Mouse (Mus musculus) neural tube, embryonic 15.5 days (tissue): ENCODE measurements around the gene Phtf1. TPM values are rescaled to one million over a fixed set of nuclear protein-coding genes. Genes with fewer than 3 reads are reported as not detected.

Source experiments
- ATAC-seq: fragments of 200-750 bp; cut with Nextera tagmentation; 2 replicates; pipeline ENCODE4 v1.8.0; 2017; ENCODE audit warnings: mild to moderate bottlenecking, moderate TSS enrichment, moderate library complexity; ENCODE audit not compliant: low FRiP score
- H3K27ac ChIP-seq: fragments of 300-500 bp; sonication (generic); replicated peaks from 2 replicates; pipeline ENCODE4 v1.5.1; 2015; ENCODE audit warnings: mild to moderate bottlenecking, inconsistent platforms
- H3K27me3 ChIP-seq: fragments of 300-500 bp; sonication (generic); replicated peaks from 2 replicates; pipeline ENCODE4 v1.6.1; 2015; ENCODE audit warnings: inconsistent platforms
- H3K36me3 ChIP-seq: fragments of 300-500 bp; sonication (generic); 2 replicates; pipeline ENCODE4 v1.6.1; 2015; ENCODE audit warnings: inconsistent platforms
- H3K4me1 ChIP-seq: fragments of 300-500 bp; sonication (generic); 2 replicates; pipeline ENCODE4 v1.6.1; 2015; ENCODE audit warnings: inconsistent platforms
- H3K4me2 ChIP-seq: fragments of 300-500 bp; sonication (generic); 2 replicates; pipeline ENCODE4 v1.6.1; 2015; ENCODE audit warnings: inconsistent platforms, mild to moderate bottlenecking, moderate library complexity
- H3K4me3 ChIP-seq: fragments of 300-500 bp; sonication (generic); replicated peaks from 2 replicates; pipeline ENCODE4 v1.5.1; 2015; ENCODE audit warnings: mild to moderate bottlenecking, inconsistent platforms
- H3K9ac ChIP-seq: fragments of 300-500 bp; sonication (generic); replicated peaks from 2 replicates; pipeline ENCODE4 v1.6.1; 2015; ENCODE audit warnings: mild to moderate bottlenecking, inconsistent platforms
- H3K9me3 ChIP-seq: fragments of 300-500 bp; sonication (generic); replicated peaks from 2 replicates; pipeline ENCODE4 v1.6.1; 2016; ENCODE audit warnings: inconsistent platforms
- WGBS: fragments of 180-500 bp; shearing (Covaris S2); methylation state at CpG from one replicate; pipeline ENCODE4 v1.1.7; 2015; ENCODE audit warnings: mixed read lengths; 5-methylcytosine and 5-hydroxymethylcytosine counted together
- polyA plus RNA-seq: library from polyadenylated mRNA; unstranded; fragments of >200 nt; fragmentation: Nextera tagmentation; extraction: Ambion mirVana; gene quantifications from 2 replicates; pipeline ENCODE4 v1.2.1, GENCODE M21; 2015

Gene Phtf1
- polyA plus RNA-seq, 1 experiment from 2014 or later = 21.8 TPM

GRCm38 (mm10) chr3:103987831-103988432 is 20.0 kb downstream of the Phtf1 start:
- H3K9ac ChIP-seq = no peak overlapping the region
- H3K9me3 ChIP-seq = no peaks in the 10 kb centered on the region
- no peak overlapping the region for H3K4me2 ChIP-seq
- no peak overlapping the region for H3K27ac ChIP-seq
- H3K4me3 ChIP-seq = no peak overlapping the region
- H3K27me3 ChIP-seq = no peaks in the 10 kb centered on the region
- peaks cover 67% of the 10 kb centered on the region for H3K36me3 ChIP-seq
- WGBS = 68% methylated on average over 5 of the region's 5 CpGs
- no peak for ATAC-seq
- no peaks in the 10 kb centered on the region for H3K4me1 ChIP-seq

DNA sequence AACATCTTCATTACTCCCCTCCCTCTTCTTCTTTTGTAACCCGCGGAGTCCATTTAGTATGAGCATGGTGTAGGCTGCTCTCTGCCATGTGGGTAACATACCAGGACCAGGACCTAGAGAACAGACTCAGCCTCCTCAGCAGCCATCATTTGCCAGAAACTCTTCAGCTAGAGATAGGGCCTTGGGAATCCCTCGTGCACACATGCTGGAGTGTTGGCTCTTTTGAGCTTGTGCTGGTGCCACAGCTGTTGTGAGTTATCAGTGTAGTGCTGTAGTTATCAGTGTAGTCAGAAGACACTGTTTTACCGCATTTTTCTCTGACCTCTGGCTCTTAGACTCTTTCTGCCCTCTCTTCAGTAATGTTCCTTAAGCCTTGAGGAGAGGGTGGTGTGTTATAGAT is 21.4 kb downstream of the Phtf1 start:
- Histone ChIP-seq H3K36me3 (peaks cover 61% of the 10 kb centered on the region), H3K4me3 (no peak overlapping the region), H3K9me3 (no peaks in the 10 kb centered on the region), H3K4me2 (no peak overlapping the region), H3K27me3 (no peaks in the 10 kb centered on the region), H3K9ac (no peak overlapping the region), H3K27ac (no peak overlapping the region), H3K4me1 (no peaks in the 10 kb centered on the region)
- 98% methylated on average over 4 of the region's 4 CpGs for WGBS
- ATAC-seq = no peak

GRCm38 (mm10) chr3:103991271-103991670 is 23.4 kb downstream of the Phtf1 start:
- Histone ChIP-seq H3K4me1 (no peaks in the 10 kb centered on the region), H3K36me3 (peaks cover 55% of the 10 kb centered on the region), H3K27me3 (no peaks in the 10 kb centered on the region), H3K4me2 (no peak overlapping the region), H3K9me3 (no peaks in the 10 kb centered on the region), H3K27ac (no peak overlapping the region), H3K9ac (no peak overlapping the region), H3K4me3 (no peak overlapping the region)
- no peak for ATAC-seq
- WGBS = 95% methylated on average over 3 of the region's 3 CpGs

- Histone ChIP-seq H3K27ac (no peak overlapping the region), H3K36me3 (peaks cover 38% of the 10 kb centered on the region), H3K27me3 (no peaks in the 10 kb centered on the region), H3K9ac (no peak overlapping the region), H3K4me2 (no peak overlapping the region), H3K4me3 (no peak overlapping the region), H3K9me3 (no peaks in the 10 kb centered on the region), H3K4me1 (no peaks in the 10 kb centered on the region)
- ATAC-seq = no peak
- WGBS = 94% methylated on average over 4 of the region's 4 CpGs
Measured at GRCm38 (mm10) chr3:103998724-103999123, 30.8 kb downstream of the Phtf1 start.

DNA sequence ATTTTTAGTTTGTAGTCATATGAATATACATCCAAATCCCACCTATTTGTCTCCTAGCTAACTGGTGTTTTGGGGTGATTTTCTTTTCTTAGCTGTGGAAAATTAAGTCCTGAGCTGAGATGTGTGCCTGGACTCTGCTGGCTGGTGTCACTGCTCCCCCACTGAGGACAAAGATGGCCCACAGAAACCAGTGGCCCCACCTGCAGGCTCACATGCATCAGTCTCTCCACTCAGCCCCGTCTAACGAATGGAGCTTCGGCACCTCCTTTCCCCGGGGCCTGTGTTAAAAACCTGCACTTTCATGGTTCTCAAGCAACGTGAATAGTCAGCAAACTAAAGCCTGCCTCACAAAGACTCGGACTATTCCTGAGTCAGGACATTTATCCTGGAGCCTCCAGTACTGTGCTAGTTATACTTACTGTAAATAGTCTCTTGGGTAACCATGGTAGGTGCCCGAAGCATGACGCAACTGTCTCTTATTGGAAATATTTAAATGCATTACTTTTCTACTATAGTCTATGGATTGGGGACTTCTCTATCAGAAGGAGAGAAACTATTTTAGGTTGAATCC is 39.1 kb downstream of the Phtf1 start:
- ATAC-seq = no peak

DNA sequence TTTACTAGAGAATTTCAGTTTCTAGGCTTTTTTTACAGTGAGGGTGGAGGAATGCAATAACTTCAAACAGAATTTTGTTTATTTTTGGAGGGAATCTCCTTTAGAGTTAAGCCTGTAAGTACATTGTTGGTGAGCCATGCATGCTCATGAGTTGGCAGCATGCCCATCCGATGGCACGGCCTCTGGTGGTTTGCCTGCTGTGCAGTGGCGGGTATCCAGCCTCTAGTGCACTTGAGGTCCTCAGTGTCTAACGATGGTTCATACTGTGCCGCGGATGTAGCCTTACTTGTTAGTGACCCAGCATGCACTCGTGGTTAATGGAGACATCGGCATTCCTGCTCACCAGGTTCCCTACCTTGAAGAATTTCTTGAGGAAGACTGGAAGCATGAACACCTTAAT is 39.6 kb downstream of the Phtf1 start:
- Histone ChIP-seq H3K27ac (no peak overlapping the region), H3K36me3 (peaks cover 35% of the 10 kb centered on the region), H3K4me2 (no peak overlapping the region), H3K4me1 (no peaks in the 10 kb centered on the region), H3K9me3 (no peaks in the 10 kb centered on the region), H3K27me3 (no peaks in the 10 kb centered on the region), H3K9ac (no peak overlapping the region), H3K4me3 (no peak overlapping the region)
- no peak for ATAC-seq
- 47% methylated on average over 8 of the region's 8 CpGs for WGBS

More for the DNA sequence above, 39.1 kb downstream of the Phtf1 start:
- Histone ChIP-seq H3K27me3 (no peaks in the 10 kb centered on the region), H3K36me3 (peaks cover 32% of the 10 kb centered on the region), H3K4me2 (no peak overlapping the region), H3K9ac (no peak overlapping the region), H3K4me3 (no peak overlapping the region), H3K4me1 (no peaks in the 10 kb centered on the region), H3K27ac (no peak overlapping the region), H3K9me3 (no peaks in the 10 kb centered on the region)
- 58% methylated on average over 8 of the region's 8 CpGs for WGBS

- no peaks in the 10 kb centered on the region for H3K4me1 ChIP-seq
- H3K9ac ChIP-seq = no peak overlapping the region
- no peaks in the 10 kb centered on the region for H3K9me3 ChIP-seq
- no peak overlapping the region for H3K4me2 ChIP-seq
- no peak for ATAC-seq
- peaks cover 30% of the 10 kb centered on the region for H3K36me3 ChIP-seq
- H3K27me3 ChIP-seq = no peaks in the 10 kb centered on the region
- no peak overlapping the region for H3K4me3 ChIP-seq
- 93% methylated on average over 5 of the region's 5 CpGs for WGBS
- no peak overlapping the region for H3K27ac ChIP-seq
Measured at GRCm38 (mm10) chr3:104009924-104010662, 42.2 kb downstream of the Phtf1 start.

GRCm38 (mm10) chr3:104011972-104012371 is 44.1 kb downstream of the Phtf1 start:
- no peak overlapping the region for H3K4me2 ChIP-seq
- WGBS = 91% methylated on average over 2 of the region's 2 CpGs
- no peaks in the 10 kb centered on the region for H3K4me1 ChIP-seq
- H3K9ac ChIP-seq = no peak overlapping the region
- no peaks in the 10 kb centered on the region for H3K9me3 ChIP-seq
- no peak overlapping the region for H3K27ac ChIP-seq
- no peak for ATAC-seq
- no peak overlapping the region for H3K4me3 ChIP-seq
- peaks cover 33% of the 10 kb centered on the region for H3K36me3 ChIP-seq
- H3K27me3 ChIP-seq = no peaks in the 10 kb centered on the region

GRCm38 (mm10) chr3:104017931-104018330 is 50.0 kb downstream of the Phtf1 start:
- no peaks in the 10 kb centered on the region for H3K4me1 ChIP-seq

DNA sequence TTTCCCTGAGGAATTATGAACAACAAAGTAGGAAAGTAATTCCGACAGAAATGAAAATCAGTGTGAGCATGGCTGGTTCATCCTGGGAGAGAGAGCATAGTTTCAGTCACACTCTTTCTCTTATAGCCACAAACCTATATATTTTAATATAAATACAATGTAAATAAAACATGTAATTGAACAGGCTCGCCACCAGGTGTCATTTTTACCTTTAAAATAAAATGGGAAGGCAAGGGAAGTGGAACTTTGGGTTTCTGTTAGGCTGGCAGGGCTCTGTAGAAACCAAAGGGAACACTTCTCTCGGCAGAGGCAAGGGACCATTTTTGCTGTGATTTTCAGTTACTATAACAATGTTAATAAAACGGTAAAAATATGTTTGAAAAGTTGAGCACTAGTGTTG is 51.5 kb downstream of the Phtf1 start:
- 64% methylated on average over 4 of the region's 4 CpGs for WGBS
- ATAC-seq = no peak
- H3K4me2 ChIP-seq = no peak overlapping the region
- H3K4me1 ChIP-seq = no peaks in the 10 kb centered on the region
- H3K27ac ChIP-seq = no peak overlapping the region
- H3K36me3 ChIP-seq = peaks cover 53% of the 10 kb centered on the region
- no peak overlapping the region for H3K4me3 ChIP-seq
- no peaks in the 10 kb centered on the region for H3K9me3 ChIP-seq
- H3K9ac ChIP-seq = no peak overlapping the region
- no peaks in the 10 kb centered on the region for H3K27me3 ChIP-seq

More at GRCm38 (mm10) chr3:104017931-104018330, 50.0 kb downstream of the Phtf1 start:
- peaks cover 53% of the 10 kb centered on the region for H3K36me3 ChIP-seq
- H3K9me3 ChIP-seq = no peaks in the 10 kb centered on the region
- H3K9ac ChIP-seq = no peak overlapping the region
- H3K27ac ChIP-seq = no peak overlapping the region
- H3K27me3 ChIP-seq = no peaks in the 10 kb centered on the region
- no peak overlapping the region for H3K4me2 ChIP-seq
- no peak overlapping the region for H3K4me3 ChIP-seq
- 68% methylated on average over 3 of the region's 3 CpGs for WGBS
- ATAC-seq = no peak

DNA sequence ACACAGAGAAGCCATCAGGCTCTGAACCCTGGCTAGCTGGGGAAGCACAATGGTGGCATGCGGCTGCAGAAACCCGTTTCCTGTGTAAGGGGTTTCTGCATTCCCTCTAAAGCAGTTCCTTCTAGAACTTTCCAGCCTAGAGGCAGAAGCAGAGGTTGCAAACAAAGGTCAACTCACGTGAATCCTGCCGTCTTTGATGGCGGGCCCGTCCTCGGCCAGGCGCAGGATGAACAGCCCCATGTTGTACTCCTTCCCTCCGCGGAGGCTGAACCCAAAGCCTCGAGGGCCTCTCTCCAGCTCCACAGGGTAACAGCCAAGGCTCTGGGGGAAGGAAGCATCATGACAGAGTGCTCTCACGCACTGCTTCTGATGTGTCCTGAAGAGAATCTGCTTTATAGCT is 52.2 kb downstream of the Phtf1 start:
- Histone ChIP-seq H3K36me3 (peaks cover 57% of the 10 kb centered on the region), H3K4me3 (no peak overlapping the region), H3K4me2 (no peak overlapping the region), H3K9ac (no peak overlapping the region), H3K9me3 (no peaks in the 10 kb centered on the region), H3K27me3 (no peaks in the 10 kb centered on the region), H3K4me1 (no peaks in the 10 kb centered on the region), H3K27ac (no peak overlapping the region)
- ATAC-seq = no peak
- whole genome bisulfite sequencing = 85% methylated on average over 12 of the region's 12 CpGs

GRCm38 (mm10) chr3:104026938-104027337 is 59.0 kb downstream of the Phtf1 start:
- no peaks in the 10 kb centered on the region for H3K4me1 ChIP-seq
- H3K4me3 ChIP-seq = no peak overlapping the region
- no peak overlapping the region for H3K4me2 ChIP-seq
- peaks cover 25% of the 10 kb centered on the region; the same call in 1 of the 2 replicates for H3K36me3 ChIP-seq
- no peaks in the 10 kb centered on the region for H3K9me3 ChIP-seq
- WGBS = 50% methylated on average over 3 of the region's 3 CpGs
- ATAC-seq = no peak
- no peak overlapping the region for H3K9ac ChIP-seq
- H3K27me3 ChIP-seq = no peaks in the 10 kb centered on the region
- no peak overlapping the region for H3K27ac ChIP-seq
